Mouse (Mus musculus) olfactory bulb, adult 2 months (tissue): ENCODE data around the gene Plk5.

ENCODE experiments used
- CTCF ChIP-seq: fragments of 200-500 bp; IDR thresholded peaks from 2 replicates; pipeline ENCODE4 v1.5.1; 2012; ENCODE audit warnings: low read depth, mild to moderate bottlenecking, low read length, moderate library complexity; ENCODE audit not compliant: insufficient read depth
- POLR2A ChIP-seq: fragments of 200-500 bp; IDR thresholded peaks from 2 replicates; pipeline ENCODE4 v1.6.1; 2012; ENCODE audit warnings: mild to moderate bottlenecking, low read depth, low read length, moderate library complexity; ENCODE audit not compliant: insufficient read depth

- peak; percentile 75 for TF ChIP-seq POLR2A
- TF ChIP-seq CTCF = no peak
These were observed 50.6 kb downstream of the Plk5 start, which contains the start of gene Uqcr11 for GRCm38 (mm10) chr10:80406684-80407501.
